Mouse (Mus musculus): ENCODE measurements around the gene Tgfbi. TPM values are rescaled to one million over a fixed set of nuclear protein-coding genes. Genes with fewer than 3 reads are reported as not detected.

The Tgfbi gene
- polyA plus RNA-seq, 1 experiment from 2014 or later, result 408 TPM

DNA sequence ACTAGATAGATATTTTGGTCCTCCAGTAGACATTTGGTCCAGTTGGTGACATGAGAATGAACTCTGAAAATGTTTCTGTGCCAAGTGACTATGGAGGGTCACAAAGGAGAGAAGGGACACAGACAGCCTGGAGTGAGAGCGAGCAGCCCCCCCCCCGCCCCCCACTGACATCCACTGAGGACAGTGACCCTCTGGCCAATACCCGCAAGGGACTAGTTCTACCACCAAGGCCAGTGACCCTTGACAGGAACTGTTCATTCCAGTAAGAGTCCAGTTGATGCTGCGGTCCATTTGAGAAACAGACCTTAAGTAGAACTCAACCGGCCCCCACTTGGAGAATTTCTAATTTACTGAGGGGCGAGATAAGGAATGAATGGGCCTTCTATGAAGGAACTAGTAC lies 36.4 kb downstream of the Tgfbi start:
- Histone ChIP-seq H3K36me3 (ENCODE audit: insufficient read depth, low read length) (no peaks in the 10 kb centered on the region), H3K4me3 (ENCODE audit: low read depth, low read length) (no peak overlapping the region), H3K9me3 (ENCODE audit: low read length) (no peaks in the 10 kb centered on the region), H3K27me3 (replicated peaks; ENCODE audit: insufficient read depth, low read length) (no peaks in the 10 kb centered on the region), H3K4me2 (replicated peaks; ENCODE audit: low read depth, low read length) (no peak overlapping the region), H3K9ac (replicated peaks; ENCODE audit: low read depth) (no peak overlapping the region), H3K4me1 (ENCODE audit: insufficient read depth, low read depth, low read length) (no peaks in the 10 kb centered on the region), H3K27ac (ENCODE audit: low read length) (no peak overlapping the region)
- no peak for ATAC-seq
- DNase-seq (ENCODE audit: low spot score), result no peak
- WGBS, result 75% methylated on average over 6 of the region's 6 CpGs
- TF ChIP-seq EP300 (IDR thresholded peaks at IDR 0.05) (no peak), CTCF (IDR thresholded peaks at IDR 0.05) (no peak)

DNA sequence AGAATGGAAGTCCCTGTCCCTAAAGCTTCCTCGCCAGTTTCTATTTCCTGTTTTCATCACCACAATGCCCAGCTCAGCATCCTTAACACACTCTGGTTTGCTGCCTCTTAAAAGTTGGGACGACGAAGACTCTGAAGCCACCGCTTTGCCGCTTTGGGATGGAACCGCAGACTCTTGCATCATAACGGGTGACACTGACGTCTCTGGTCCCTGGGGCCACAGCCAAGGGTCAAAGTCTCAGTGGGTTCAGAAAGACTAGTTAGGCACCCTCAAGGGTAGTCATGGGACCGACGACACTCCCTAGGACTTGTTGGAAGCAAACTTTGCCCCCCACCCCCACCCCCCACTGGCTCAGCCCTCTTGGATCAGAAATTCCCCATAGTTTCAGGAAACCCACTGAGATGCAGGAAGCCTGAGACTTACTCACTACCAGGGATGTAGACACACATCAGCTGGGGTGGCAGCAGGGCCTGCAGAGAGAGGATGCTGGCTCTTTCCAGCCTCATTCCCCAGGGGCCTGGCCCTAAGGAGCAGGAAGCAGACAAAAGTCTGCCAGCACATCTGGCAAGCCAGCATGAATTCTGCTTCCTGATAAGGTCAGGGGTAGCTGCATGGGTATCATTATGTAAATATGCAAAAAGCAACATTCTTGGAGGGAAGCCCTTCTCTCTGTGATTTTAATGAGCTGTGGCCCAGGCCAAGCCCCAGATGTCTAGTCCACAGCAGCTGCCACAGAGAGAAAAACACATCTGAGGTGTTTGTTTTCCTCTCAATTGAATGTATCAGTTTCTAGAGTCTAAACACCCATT lies 38.5 kb downstream of the Tgfbi start:
- WGBS, result 39% methylated on average over 10 of the region's 10 CpGs
- H3K4me2 ChIP-seq (replicated peaks; ENCODE audit: low read depth, low read length), result no peak overlapping the region
- TF ChIP-seq CTCF (IDR thresholded peaks at IDR 0.05) (no peak), EP300 (IDR thresholded peaks at IDR 0.05) (peak; percentile 73)
- peak; percentile 83 for DNase-seq (ENCODE audit: low spot score)
- no peak overlapping the region for H3K4me3 ChIP-seq (ENCODE audit: low read depth, low read length)
- no peaks in the 10 kb centered on the region for H3K9me3 ChIP-seq (ENCODE audit: low read length)
- H3K4me1 ChIP-seq (ENCODE audit: insufficient read depth, low read depth, low read length), result no peaks in the 10 kb centered on the region
- H3K9ac ChIP-seq (replicated peaks; ENCODE audit: low read depth), result no peak overlapping the region
- peak; percentile 92 for ATAC-seq
- H3K27ac ChIP-seq (ENCODE audit: low read length), result peak overlapping the region; percentile 54
- H3K27me3 ChIP-seq (replicated peaks; ENCODE audit: insufficient read depth, low read length), result no peaks in the 10 kb centered on the region
- H3K36me3 ChIP-seq (ENCODE audit: insufficient read depth, low read length), result no peaks in the 10 kb centered on the region

DNA sequence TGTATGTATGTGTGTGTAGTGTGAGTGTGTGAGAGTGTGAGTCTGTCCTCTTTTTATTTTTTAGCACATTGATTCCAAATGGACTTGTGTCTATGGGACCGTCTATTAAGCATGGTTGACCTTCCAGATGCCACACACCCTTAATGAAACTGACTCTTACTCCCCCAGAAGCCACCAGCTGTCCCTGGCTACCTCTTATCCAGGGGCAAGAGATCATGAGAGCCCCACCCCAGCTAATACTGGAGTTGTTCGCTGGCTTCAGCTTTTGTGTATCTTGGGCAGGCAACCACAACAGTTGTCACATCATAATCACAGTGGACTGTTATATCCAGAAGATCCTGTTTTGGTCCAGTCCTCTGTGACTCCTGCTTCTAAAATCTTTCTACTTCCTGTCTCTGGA lies 40.7 kb downstream of the Tgfbi start:
- DNase-seq (ENCODE audit: low spot score), result no peak
- Histone ChIP-seq H3K36me3 (ENCODE audit: insufficient read depth, low read length) (no peaks in the 10 kb centered on the region), H3K4me3 (ENCODE audit: low read depth, low read length) (no peak overlapping the region), H3K9me3 (ENCODE audit: low read length) (no peaks in the 10 kb centered on the region), H3K4me1 (ENCODE audit: insufficient read depth, low read depth, low read length) (no peaks in the 10 kb centered on the region), H3K4me2 (replicated peaks; ENCODE audit: low read depth, low read length) (no peak overlapping the region), H3K27me3 (replicated peaks; ENCODE audit: insufficient read depth, low read length) (no peaks in the 10 kb centered on the region), H3K9ac (replicated peaks; ENCODE audit: low read depth) (no peak overlapping the region), H3K27ac (ENCODE audit: low read length) (no peak overlapping the region)
- ATAC-seq, result no peak
- 67% methylated on average over 2 of the region's 2 CpGs for WGBS
- TF ChIP-seq CTCF (IDR thresholded peaks at IDR 0.05) (no peak), EP300 (IDR thresholded peaks at IDR 0.05) (no peak)

GRCm38 (mm10) chr13:56652381-56652780 lies 43.1 kb downstream of the Tgfbi start:
- no peak for ATAC-seq
- no peaks in the 10 kb centered on the region for H3K36me3 ChIP-seq (ENCODE audit: insufficient read depth, low read length)
- DNase-seq (ENCODE audit: low spot score), result no peak
- no peaks in the 10 kb centered on the region for H3K4me1 ChIP-seq (ENCODE audit: insufficient read depth, low read depth, low read length)
- H3K27me3 ChIP-seq (replicated peaks; ENCODE audit: insufficient read depth, low read length), result no peaks in the 10 kb centered on the region
- no peak overlapping the region for H3K4me2 ChIP-seq (replicated peaks; ENCODE audit: low read depth, low read length)
- H3K4me3 ChIP-seq (ENCODE audit: low read depth, low read length), result no peak overlapping the region
- H3K9ac ChIP-seq (replicated peaks; ENCODE audit: low read depth), result no peak overlapping the region
- no peak for TF ChIP-seq EP300 (IDR thresholded peaks at IDR 0.05)
- TF ChIP-seq CTCF (IDR thresholded peaks at IDR 0.05), result no peak
- WGBS, result 45% methylated on average over 8 of the region's 8 CpGs
- no peak overlapping the region for H3K27ac ChIP-seq (ENCODE audit: low read length)
- no peaks in the 10 kb centered on the region for H3K9me3 ChIP-seq (ENCODE audit: low read length)

GRCm38 (mm10) chr13:56654176-56654575 lies 44.9 kb downstream of the Tgfbi start:
- Histone ChIP-seq H3K27me3 (replicated peaks; ENCODE audit: insufficient read depth, low read length) (no peaks in the 10 kb centered on the region), H3K9me3 (ENCODE audit: low read length) (no peaks in the 10 kb centered on the region), H3K27ac (ENCODE audit: low read length) (no peak overlapping the region), H3K4me1 (ENCODE audit: insufficient read depth, low read depth, low read length) (peaks cover 5% of the 10 kb centered on the region; the same call in 1 of the 2 replicates), H3K4me3 (ENCODE audit: low read depth, low read length) (no peak overlapping the region), H3K4me2 (replicated peaks; ENCODE audit: low read depth, low read length) (no peak overlapping the region), H3K9ac (replicated peaks; ENCODE audit: low read depth) (no peak overlapping the region), H3K36me3 (ENCODE audit: insufficient read depth, low read length) (no peaks in the 10 kb centered on the region)
- TF ChIP-seq EP300 (IDR thresholded peaks at IDR 0.05) (no peak), CTCF (IDR thresholded peaks at IDR 0.05) (no peak)
- DNase-seq (ENCODE audit: low spot score) (peak; percentile 28), ATAC-seq (0 out of 2 replicates have a peak, but pooled peaks have one; percentile 16)
- WGBS, result 60% methylated on average over 5 of the region's 5 CpGs

- ATAC-seq, result peak; percentile 20; the same call in 1 of the 2 replicates
- 19% methylated on average over 7 of the region's 7 CpGs for WGBS
- no peaks in the 10 kb centered on the region for H3K36me3 ChIP-seq (ENCODE audit: insufficient read depth, low read length)
Observed at GRCm38 (mm10) chr13:56657946-56658512, 48.7 kb downstream of the Tgfbi start.

More at GRCm38 (mm10) chr13:56657946-56658512, 48.7 kb downstream of the Tgfbi start:
- DNase-seq (ENCODE audit: low spot score), result peak; percentile 87
- no peak overlapping the region for H3K4me3 ChIP-seq (ENCODE audit: low read depth, low read length)
- no peak overlapping the region for H3K4me2 ChIP-seq (replicated peaks; ENCODE audit: low read depth, low read length)
- H3K9ac ChIP-seq (replicated peaks; ENCODE audit: low read depth), result no peak overlapping the region
- no peak overlapping the region for H3K27ac ChIP-seq (ENCODE audit: low read length)
- H3K4me1 ChIP-seq (ENCODE audit: insufficient read depth, low read depth, low read length), result peaks cover 9% of the 10 kb centered on the region; the same call in 1 of the 2 replicates
- TF ChIP-seq EP300 (IDR thresholded peaks at IDR 0.05), result no peak
- TF ChIP-seq CTCF (IDR thresholded peaks at IDR 0.05), result peak; percentile 86
- no peaks in the 10 kb centered on the region for H3K9me3 ChIP-seq (ENCODE audit: low read length)
- H3K27me3 ChIP-seq (replicated peaks; ENCODE audit: insufficient read depth, low read length), result no peaks in the 10 kb centered on the region
